Mouse (Mus musculus): Measurements from ENCODE around the gene Zfp704.

Gene Zfp704

DNA sequence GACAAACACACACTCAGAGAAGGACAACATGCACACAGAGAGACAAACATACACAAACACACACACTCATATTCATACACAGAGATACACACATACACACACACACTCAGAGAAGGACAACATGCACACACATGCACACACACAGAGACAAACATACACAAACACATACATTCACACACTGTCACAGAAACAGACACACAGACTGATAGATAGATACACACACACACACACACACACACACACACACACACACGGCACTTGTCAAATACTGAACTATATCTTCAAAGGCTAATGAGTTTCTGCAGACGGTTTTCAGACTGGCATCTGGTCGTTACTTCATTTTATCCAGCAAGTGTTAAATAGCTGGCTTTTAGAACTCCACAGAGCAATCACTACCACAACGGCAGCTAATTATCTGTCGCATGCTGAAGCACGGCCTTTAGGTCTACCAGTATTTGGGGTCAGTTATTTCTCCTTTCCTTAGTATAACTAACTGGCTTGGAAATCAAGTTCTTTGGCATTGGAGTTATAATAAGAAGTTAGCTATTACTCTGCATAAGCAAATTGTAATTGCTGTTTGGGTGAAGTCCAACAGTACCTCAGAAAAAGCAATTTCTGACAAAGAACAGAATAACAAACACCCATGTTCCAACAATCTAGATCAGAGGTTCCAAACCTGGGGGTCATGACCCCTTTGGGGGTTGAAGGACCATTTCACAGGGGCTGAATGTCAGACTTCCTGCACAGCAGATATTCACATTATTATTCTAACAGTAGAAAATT is 51.9 kb downstream of the Zfp704 start:
- DNase-seq (ENCODE audit: low spot score): no peak

DNA sequence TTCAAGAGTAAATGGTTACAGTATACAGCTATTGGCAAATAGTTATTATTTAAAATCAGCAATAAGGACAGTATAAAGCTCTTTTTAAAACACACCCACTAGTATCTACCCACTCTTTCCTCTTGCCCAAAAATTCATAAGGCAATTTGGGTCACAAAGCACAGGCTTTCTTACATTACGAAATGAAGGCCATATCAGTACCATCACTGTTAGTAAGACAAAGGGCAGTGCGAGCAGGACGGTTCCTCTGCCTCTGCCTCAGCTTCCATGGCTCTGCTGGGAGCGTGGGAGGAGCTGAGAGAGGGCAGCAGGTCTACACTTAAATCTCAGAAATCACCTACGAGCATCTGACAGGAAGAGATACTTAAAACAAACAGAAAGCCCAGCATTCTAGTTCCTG is 53.7 kb downstream of the Zfp704 start:
- no peak for DNase-seq (ENCODE audit: low spot score)

DNA sequence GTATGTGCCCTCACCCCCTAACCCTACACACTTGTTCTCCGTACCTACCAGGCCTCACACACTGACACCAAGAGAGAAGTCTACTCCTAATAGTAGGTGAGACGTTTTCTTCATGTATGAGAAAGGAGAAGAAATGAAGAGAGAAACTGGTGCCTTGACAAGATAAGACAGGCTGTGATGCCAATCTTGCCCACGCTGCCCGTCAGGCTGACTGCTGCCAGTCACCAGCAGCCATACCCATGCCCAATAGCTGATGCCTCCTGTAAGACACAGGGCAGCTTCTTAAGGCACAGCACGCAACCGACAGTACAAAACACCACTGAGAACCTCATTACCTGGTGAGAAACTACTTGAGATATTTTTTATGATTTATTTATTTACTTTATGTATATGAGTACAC is 55.0 kb downstream of the Zfp704 start:
- DNase-seq (ENCODE audit: low spot score): no peak

DNA sequence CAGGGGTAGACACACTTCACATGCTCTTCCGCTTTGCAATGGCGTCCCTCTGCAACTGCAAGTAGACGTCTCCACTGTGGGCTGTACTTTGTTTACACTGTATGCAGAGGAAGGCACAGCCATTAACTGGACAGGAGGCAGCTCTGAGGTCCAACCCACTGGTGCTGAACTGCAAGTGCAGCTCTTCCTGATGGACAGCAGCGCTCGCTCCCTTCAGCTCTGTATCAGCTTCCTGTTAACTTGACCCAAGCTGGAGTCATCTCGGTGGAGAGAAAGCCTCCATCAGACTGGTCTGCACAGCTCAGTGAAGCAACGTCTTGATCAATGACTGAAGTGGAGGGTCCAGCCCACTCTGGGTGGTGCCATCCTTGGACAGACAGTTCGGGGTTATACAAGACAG is 57.6 kb downstream of the Zfp704 start:
- DNase-seq (ENCODE audit: low spot score): no peak

DNA sequence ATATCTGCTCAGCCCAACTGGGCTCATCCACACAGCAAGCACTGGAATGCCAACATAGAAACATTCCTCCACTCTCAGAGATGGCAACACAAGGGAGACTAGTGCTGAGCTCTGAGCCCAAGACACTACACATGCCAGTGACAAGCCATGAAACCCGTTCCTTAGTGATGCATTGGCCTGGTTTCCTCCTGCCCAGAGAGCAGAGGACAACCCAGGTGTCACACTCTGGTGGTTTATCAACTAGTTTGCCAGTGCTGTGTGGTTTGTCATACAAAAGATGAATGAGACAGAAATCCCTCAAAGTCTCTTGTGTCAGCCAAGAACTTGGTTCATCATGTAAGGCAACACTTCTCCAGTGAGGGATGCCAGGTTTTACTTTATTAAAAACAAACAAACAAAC is 59.0 kb downstream of the Zfp704 start:
- no peak for DNase-seq (ENCODE audit: low spot score)

DNA sequence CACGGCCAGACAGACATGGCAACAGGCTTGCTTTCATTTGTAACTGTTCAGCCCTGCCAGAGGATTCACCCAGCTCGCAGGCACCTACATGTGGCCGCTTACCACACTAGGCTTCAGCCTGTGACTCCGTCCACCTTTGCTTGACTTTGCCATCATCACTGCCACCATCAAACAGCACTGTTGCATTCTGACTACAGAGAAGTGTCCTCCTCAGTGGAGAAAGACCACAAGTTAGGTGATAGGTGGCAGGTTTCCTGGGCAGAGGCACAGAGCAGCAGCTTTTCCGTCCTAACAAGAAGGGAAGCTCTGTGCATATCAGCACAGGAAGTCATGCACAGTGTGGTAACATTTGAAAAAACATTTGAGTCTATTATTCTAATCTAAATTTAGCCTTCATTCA is 60.1 kb downstream of the Zfp704 start:
- DNase-seq (ENCODE audit: low spot score): no peak

DNA sequence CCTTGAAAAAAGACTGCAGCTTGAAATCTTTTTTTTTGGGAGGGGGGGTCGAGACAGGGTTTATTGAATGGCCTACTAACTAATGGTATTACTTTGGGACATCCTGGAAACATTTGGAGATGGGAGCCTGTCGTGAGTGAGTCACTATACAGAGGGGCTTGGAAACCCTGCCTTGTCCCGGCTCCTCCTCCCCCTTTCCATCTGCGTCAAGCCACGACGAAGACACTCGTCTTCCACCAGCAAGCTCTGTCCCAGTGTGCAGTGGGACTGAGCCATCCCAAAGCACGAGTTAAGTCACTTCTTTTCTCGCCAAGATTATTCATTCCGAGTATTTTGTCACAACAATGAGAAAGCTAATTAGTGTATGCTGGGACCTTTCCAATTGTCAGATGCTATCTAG is 61.7 kb downstream of the Zfp704 start:
- DNase-seq (ENCODE audit: low spot score): no peak

DNA sequence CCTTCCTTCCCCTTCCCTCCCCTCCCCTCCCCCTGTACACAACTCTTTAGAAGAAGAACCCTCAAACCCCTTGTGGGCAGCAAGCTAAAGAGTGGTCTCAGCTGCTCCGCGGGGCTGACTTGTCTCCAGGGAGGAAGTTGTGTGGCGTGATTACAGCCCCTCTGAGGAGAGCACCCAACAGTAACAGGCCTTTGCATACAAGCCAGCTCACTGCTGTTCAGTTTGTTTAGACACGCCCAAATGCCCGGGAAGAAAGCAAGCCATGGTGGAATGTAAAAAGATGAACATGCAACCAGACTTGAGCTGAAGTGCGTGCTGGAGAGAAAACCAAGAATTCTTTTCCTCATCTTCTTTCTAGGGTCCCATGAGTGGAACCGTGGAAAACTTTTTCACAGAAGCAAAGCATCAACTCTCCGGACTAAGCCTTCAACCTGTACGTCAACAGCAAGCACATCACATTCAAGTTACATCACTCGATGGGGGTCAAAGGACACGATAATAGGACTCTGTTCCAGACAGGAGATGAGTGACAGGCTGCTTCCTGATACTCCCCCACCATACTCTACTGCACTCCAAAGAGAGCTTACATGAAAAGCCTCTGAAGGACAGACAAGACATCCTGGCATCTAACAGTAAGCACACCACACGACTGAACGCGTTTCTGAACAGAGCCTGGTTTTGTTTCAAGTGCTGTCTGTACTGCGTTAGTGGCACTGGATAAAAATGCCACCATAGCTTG is 62.8 kb downstream of the Zfp704 start:
- no peak for DNase-seq (ENCODE audit: low spot score)

DNA sequence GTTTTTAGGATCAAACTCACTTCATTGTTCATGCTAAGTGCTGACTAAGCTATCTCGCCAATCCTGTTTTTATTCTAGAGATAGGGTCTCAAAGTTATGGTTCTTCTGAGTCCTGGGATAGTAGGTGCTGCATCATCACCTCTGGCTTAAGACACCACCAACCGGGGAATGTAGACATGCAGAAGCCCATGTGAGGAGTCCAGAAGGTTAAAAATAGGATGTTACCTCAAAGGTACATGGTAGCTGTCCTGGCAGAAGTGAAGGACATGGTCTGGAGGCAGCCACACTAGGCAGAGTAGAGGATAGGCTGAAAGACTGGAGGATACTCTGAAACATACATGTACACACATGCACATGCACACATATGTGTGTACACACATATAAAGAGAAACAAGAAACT is 65.5 kb downstream of the Zfp704 start:
- no peak for DNase-seq (ENCODE audit: low spot score)

DNA sequence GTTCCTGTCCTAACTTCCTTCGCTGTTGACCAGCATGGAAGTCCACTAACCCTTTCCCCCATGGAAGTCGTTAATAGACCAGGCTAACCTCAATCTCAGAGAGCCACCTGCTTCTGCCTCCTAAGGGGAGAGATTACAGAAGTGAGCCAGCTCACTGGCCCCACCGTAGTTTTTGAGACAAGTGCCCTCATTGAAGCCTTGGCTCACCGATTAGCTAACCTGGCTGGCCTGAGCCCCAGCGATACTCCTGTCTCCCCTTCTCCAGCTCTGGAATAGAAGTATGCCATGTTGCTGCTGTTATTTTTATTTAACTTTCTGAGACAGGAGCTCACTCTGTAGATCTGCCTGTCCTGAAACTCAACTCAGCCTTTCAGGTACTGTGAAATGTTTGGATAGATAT is 66.0 kb downstream of the Zfp704 start:
- no peak for DNase-seq (ENCODE audit: low spot score)

DNA sequence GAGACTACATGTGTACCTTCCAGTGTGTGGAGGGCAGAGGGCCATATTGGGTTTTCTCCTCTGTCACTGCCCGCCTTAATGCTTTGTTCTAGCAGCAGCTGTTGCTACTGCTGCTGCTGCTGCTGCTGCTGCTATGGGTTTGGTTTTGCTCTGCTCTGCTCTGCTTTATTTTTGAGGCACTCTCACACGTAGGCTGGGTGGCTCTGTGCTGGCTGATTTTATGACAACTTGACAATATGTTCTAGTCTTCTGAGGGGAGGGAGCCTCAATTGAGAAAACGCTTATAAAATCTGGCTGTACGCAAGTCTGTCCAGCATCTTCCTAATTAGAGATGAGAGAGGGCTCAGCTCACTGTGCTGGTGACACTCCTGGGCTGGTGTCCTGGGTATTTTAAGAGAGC is 66.4 kb downstream of the Zfp704 start:
- DNase-seq (ENCODE audit: low spot score): no peak

DNA sequence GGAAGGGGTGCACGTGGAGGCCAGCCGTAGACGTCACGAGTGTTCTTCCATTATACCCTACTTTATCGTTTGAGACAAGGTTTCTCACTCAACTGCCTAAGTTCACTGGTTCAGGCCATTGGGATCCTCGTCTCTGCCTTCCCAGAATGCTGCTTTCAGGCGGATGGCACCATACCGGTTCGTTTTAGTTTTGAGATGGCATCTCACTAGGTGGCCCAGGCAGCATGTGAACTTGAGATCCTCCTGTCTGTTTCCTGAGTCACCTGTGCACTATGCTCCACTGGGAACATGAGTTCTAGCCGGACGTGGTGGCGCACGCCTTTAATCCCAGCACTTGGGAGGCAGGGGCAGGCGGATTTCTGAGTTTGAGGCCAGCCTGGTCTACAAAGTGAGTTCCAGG is 68.3 kb downstream of the Zfp704 start:
- no peak for DNase-seq (ENCODE audit: low spot score)

DNA sequence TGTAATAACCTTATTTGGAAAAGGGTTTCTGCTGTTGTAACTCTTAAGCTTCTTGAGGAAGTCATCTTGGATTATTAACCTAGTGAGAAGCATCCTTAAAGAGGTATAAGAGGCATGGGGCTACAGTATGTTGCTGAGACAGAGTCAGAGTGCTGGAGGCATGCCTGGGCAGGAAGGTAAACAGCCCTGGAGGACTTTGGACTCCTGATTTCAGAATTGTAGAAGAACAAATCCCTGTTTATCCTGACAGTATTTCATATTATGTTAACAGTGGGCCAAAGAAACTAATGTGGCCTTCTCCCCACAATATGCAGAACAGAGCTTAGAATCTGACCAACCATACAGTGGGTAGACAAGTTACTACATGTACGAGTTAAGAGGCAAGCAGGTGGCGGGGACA is 71.4 kb downstream of the Zfp704 start:
- DNase-seq (ENCODE audit: low spot score): no peak

DNA sequence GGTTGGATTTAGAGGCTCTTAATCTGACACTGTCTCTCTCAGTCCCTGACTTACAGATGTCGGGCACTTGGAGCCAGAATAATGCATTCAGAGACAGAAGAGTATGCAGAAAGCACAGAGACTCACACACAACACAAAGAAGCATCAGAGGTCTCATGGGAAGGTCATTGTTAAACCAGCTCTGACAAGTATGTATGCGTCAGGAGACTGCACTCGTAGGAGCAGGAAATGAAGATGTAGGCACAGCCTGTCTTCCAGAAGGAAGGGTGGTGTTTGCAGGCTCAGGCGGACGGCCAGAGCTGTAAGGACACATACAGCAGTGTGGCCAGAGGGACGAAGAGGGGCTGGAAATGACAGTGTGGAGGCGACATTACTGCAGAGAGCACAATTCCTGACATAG is 72.0 kb downstream of the Zfp704 start:
- DNase-seq (ENCODE audit: low spot score): no peak

DNA sequence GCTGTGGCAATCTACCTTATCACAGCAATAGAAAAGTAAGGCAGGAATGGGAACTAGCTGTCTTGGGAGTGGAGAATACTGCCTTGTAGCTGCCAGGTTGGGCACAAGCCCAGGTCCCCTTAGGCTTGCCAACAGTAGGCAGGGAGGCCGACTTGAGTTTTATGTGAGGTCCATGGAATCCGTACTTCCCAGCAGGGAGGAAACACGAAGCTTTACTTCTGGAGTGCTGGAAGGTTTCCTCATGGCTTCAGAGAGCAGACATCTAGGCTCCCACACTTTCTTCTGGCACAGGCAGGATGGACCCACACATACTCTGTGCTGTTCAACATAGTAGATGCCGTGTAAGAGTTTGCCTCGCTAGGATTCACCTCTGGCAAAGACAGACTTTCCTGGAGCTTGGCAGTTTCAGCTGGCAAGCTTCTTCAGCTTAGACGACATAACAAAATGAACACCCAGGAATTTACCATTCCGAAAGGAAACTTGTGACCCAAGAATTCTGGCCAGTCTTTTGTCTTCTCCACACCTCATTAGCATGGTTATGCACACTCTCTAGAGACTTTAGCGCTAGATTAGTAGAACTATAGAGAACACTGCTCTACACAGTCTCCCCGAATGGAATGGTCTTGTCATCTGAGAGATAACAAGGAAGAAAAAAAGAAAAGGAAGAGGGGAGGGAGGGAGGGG is 79.6 kb downstream of the Zfp704 start:
- no peak for DNase-seq (ENCODE audit: low spot score)

DNA sequence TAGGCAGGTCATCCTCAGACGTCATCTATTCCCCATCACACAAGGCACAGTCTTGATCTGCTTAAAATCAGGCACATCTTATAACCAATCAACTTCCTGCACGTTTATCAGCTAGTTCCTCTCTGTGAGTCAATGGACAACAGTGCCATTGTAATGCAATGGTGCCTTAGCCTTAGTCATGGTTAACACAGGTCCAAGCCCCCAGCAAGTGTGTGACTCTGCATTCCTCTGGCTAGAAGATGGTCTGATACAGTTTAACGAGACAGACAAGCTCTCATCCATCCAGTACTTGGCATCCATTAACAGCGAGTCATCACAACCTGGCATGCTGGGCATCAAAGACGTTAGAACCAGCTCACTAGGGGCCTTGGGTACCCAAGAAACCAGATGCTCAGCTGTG is 85.5 kb downstream of the Zfp704 start:
- DNase-seq (ENCODE audit: low spot score): no peak

DNA sequence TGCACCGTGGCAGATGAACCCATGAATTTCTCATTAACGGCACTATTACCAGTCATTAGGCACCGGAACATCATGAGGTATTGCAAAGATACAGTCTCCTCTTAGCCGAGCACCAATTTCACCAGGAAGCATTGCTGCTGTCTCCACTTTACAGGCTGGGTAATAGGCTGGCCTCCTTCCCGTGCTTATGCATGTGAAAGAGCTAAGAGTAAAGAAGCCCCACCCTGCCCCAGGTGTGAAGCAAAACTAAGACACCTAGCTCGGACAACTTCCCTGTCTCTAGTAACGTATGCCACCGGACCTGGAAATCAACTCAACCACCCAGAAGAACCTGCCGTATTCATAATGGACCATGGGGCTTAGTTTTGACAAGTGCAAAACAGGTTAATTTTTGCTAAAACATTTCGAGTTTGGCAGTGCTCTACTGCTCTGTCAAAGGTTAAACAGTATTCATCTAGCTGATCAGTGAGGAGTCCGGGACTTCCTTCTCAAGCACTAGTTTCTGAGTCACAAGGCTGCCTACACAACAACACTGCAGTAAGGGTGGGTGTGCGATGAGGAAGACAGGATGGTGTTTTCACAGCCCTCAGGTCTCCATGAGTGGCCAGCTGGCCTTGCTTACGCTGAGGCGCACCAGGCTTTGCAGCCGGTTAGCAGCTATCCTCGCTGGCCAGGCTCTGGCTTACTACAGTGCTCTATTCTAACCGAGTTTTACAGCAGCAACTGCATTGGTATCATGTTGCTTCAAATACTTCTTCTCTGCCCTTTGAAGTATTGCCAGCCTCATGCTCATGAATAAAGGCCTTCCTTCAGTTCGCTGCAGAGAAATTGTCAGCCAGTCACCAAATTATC is 86.6 kb downstream of the Zfp704 start:
- no peak for DNase-seq (ENCODE audit: low spot score)

DNA sequence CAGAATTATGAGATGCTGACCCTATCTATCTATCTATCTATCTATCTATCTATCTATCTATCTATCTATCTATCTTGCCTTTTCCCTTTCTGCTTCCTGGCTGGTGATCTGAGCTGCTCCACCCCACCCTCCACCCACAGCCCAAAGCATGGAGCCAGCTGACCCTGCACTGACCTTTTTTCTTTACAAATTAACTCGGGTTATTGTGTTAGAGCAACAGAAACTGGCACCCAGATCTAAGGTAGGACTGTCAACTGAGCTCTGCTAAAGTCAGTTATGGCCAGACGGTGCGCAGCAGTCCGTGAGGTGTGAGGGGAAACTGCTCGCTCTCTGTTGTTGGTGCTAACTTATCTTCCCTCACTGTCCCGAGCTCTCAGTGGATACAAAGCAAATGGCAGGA is 87.9 kb downstream of the Zfp704 start:
- no peak for DNase-seq (ENCODE audit: low spot score)

DNA sequence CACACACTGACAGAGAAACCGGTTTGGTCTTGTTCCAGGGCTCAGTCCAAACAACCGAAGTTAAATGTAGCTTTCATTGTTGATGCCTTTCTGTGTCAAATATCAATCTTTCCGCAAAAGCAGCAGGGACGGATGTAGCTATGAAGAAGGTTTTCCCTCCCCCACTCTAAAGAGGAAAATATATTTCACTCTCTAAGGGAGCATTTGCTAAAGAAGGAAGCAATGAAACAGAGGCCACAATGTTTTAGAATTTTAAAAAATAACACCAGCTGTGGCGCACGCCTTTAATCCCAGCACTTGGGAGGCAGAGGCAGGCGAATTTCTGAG is 89.2 kb downstream of the Zfp704 start:
- no peak for DNase-seq (ENCODE audit: low spot score)

DNA sequence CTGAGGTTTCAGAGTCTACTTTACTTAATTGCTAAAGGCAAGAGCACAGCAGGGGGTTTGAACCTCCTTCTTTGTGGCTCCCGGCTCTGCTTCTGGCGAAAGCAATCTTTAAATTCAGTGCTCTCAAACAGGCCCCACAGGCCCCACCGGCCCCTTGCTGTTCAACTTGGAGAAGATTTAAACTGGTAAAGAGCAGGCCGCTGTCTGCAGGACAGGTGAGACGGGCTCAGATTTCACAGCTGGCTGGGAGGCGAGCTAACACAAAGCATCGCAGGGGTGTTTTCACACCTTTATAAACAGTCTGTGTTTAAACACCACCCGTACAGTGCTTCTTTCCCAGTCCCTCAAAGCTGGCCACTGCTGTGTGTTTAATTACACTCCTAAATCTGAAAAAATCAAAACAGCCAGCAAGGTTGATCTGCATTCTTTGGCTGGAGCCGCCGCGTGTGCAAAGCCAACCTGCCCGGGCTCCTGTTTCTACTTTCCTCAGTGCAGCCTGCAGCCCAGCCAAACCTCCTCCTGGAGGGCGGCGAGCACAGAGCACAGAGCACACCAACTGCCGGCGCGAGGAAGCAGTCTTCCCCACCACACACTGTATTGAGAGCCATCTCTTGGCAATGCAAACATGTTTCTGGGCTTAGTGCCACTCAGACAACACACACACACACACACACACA is 89.7 kb downstream of the Zfp704 start:
- DNase-seq (ENCODE audit: low spot score): peak; percentile 69

DNA sequence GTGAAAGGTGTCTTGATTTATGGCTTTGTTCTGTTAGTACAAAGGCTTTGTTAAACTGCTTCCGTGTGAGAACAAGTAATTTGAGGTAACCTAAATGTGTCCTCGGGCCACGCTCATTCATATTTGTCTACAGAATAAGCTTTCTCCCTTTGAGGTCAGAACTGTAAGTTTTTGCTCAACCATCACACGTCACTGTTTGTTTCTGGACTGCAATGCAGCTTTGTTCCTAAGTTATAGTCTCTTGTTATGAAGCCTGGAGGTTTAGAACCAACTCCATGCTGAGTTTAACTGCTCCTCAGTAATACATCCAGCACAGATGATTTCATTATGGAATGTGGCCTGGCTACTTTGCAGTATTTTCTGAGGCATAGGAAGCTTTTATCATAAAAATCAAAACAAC is 90.4 kb downstream of the Zfp704 start:
- DNase-seq (ENCODE audit: low spot score): no peak

DNA sequence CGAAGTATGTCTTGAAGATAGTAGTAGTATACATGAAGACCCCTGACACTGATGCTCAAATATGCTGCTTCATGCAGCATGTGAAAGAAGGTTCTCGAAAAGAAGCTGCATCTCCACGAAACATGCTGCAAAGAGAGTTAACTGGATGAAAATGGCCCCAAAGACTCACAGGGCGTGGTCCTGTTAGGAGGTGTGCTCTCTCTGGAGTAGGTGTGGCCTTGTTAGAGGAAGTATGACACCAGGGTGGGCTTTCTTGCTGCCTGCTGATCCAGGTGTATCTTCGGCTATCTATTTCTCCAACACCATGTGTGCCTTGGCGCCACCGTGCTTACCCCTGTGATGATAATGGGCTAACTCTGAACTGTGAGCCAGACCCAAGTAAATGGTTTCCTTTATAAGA is 90.9 kb downstream of the Zfp704 start:
- DNase-seq (ENCODE audit: low spot score): no peak

Data from layer of hippocampus, adult 9-10 months (tissue).